Mouse (Mus musculus) megakaryocyte progenitor cell, adult 5-6 weeks (primary cell): ENCODE measurements around the gene Rad54l2. TPM values are rescaled to one million over a fixed set of nuclear protein-coding genes. Genes with fewer than 3 reads are reported as not detected.

Source experiments
- ATAC-seq: replicated peaks from 2 replicates; pipeline ENCODE4 v1.8.0; 2016; ENCODE audit warnings: mild to moderate bottlenecking, moderate TSS enrichment, inconsistent platforms; ENCODE audit not compliant: poor library complexity
- total RNA-seq, 2 experiments: library from RNA; stranded (forward) in 1 of 2; stranded (reverse) in 1 of 2; fragments of 157-497, 149-512 nt in 1 of 2; fragments of 200-1000 nt in 1 of 2; gene quantifications; 2 replicates each; pipeline versions ENCODE4 v1.2.3 to v1.2.4; 2015 to 2017

Rad54l2 gene
- total RNA-seq, 2 experiments from 2014 or later = 11.0 to 12.8 TPM

GRCm38 (mm10) chr9:106755776-106756175, 33.2 kb downstream of the Rad54l2 start:
- ATAC-seq = no peak

GRCm38 (mm10) chr9:106754311-106754710, 34.7 kb downstream of the Rad54l2 start:
- no peak for ATAC-seq

- no peak for ATAC-seq
Observed at GRCm38 (mm10) chr9:106752135-106752534, 36.9 kb downstream of the Rad54l2 start.

GRCm38 (mm10) chr9:106739962-106740361, 49.0 kb downstream of the Rad54l2 start:
- no peak for ATAC-seq

GRCm38 (mm10) chr9:106739056-106739455, 49.9 kb downstream of the Rad54l2 start:
- ATAC-seq = no peak

GRCm38 (mm10) chr9:106738199-106738985, 50.6 kb downstream of the Rad54l2 start:
- ATAC-seq = no peak

- ATAC-seq = no peak
Observed at GRCm38 (mm10) chr9:106733690-106734089, 55.3 kb downstream of the Rad54l2 start.

- no peak for ATAC-seq
Observed at GRCm38 (mm10) chr9:106729416-106729815, 59.6 kb downstream of the Rad54l2 start.

GRCm38 (mm10) chr9:106726891-106727290, 62.1 kb downstream of the Rad54l2 start:
- ATAC-seq = peak; percentile 96

- ATAC-seq = no peak
Observed at GRCm38 (mm10) chr9:106725435-106725834, 63.6 kb downstream of the Rad54l2 start.

GRCm38 (mm10) chr9:106724864-106725263, 64.1 kb downstream of the Rad54l2 start:
- no peak for ATAC-seq

GRCm38 (mm10) chr9:106716729-106717128, 72.3 kb downstream of the Rad54l2 start:
- ATAC-seq = no peak

GRCm38 (mm10) chr9:106716232-106716631, 72.8 kb downstream of the Rad54l2 start:
- ATAC-seq = no peak

- ATAC-seq = no peak
Observed at GRCm38 (mm10) chr9:106712470-106712869, 76.5 kb downstream of the Rad54l2 start.

- ATAC-seq = no peak
Observed at GRCm38 (mm10) chr9:106692973-106693481, 96.0 kb downstream of the Rad54l2 start.

GRCm38 (mm10) chr9:106688834-106689233, 100.2 kb downstream of the Rad54l2 start:
- no peak for ATAC-seq

- ATAC-seq = peak; percentile 59
Observed at GRCm38 (mm10) chr9:106686983-106687650, 101.9 kb downstream of the Rad54l2 start.

GRCm38 (mm10) chr9:106685249-106686101, 103.5 kb downstream of the Rad54l2 start, which contains the start of gene Tex264:
Tex264 (minus strand) TSS chr9:106685927.
- ATAC-seq = peak; percentile 65

- ATAC-seq = peak; percentile 10
Observed at GRCm38 (mm10) chr9:106684918-106685248, 104.1 kb downstream of the Rad54l2 start.

- ATAC-seq = no peak
Observed at GRCm38 (mm10) chr9:106684093-106684872, 104.7 kb downstream of the Rad54l2 start.
